ENCODE assay signal across 16 mouse cellular contexts in the genomic region with DNA sequence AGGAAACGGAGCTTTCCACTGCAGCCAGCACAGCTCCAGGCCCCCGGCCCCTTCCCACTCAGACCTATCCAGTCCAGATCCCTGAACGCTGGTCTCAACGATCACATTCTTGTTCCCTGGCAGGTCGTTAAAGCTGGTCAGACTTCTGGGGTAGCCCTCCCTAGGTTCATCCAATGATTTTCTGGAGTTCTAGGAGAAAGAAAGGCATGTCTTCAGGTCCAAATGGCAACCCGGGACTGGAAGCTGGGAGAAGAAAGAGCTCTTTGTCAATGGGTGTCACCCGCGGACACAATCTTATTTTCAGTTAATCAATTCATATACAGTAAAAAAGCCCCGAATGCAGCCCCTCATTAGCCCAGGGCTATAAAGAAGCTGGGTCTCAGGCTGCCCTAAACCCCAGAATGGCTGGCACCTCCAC.
A peak's percentile ranks its signal among the peaks of the same experiment; 100 is the strongest.
DNase-seq lines count a peak whose midpoint lies in the region; ATAC-seq and TF ChIP-seq lines count a peak whose summit lies in the region.
"Had no signal": no experiment of that assay in that cellular context is flagged by ENCODE, and none has a peak within 500 bp of the region (broad histone marks: within the 10 kb centered on the region; RNA-seq: fewer than 3 reads in every experiment).

No protein-coding gene starts in this region.

- no peaks in the 10 kb centered on the region for H3K36me3 ChIP-seq in forebrain, embryonic 14.5 days (ENCODE audit: control insufficient read depth, insufficient read depth, low read length)
- no peaks in the 10 kb centered on the region for H3K36me3 ChIP-seq in limb, embryonic 13.5 days
- H3K36me3 ChIP-seq: heart, embryonic 10.5 days; liver, embryonic 15.5 days had no signal

- no peaks in the 10 kb centered on the region for H3K9me3 ChIP-seq in forebrain, embryonic 14.5 days (replicated peaks; ENCODE audit: control insufficient read depth, low read length)
- no peaks in the 10 kb centered on the region for H3K9me3 ChIP-seq in limb, embryonic 13.5 days
- H3K9me3 ChIP-seq: heart, embryonic 10.5 days; liver, embryonic 15.5 days had no signal

- no peak overlapping the region for H3K9ac ChIP-seq in forebrain, embryonic 14.5 days (ENCODE audit: low read length)
- no peak overlapping the region for H3K9ac ChIP-seq in limb, embryonic 13.5 days
- H3K9ac ChIP-seq: liver, embryonic 15.5 days had no signal

- H3K4me1 ChIP-seq in forebrain, embryonic 14.5 days (ENCODE audit: control insufficient read depth, insufficient read depth, low read length) = no peaks in the 10 kb centered on the region
- H3K4me1 ChIP-seq in limb, embryonic 13.5 days = peaks cover 15% of the 10 kb centered on the region
- H3K4me1 ChIP-seq: heart, embryonic 10.5 days; liver, embryonic 15.5 days; megakaryocyte, embryonic 14.5 days had no signal

- intact Hi-C loops in gastrocnemius, postnatal 36 days (cut with DNase I) = no loop called here

- H3K27me3 ChIP-seq in forebrain, embryonic 14.5 days (replicated peaks; ENCODE audit: control insufficient read depth, insufficient read depth, low read length) = no peaks in the 10 kb centered on the region
- H3K27me3 ChIP-seq in limb, embryonic 13.5 days = no peaks in the 10 kb centered on the region
- H3K27me3 ChIP-seq: liver, embryonic 15.5 days; megakaryocyte, embryonic 14.5 days had no signal

- 15% methylated on average over 9 of the region's 9 CpGs for WGBS in forebrain, embryonic 14.5 days
- 25% methylated on average over 9 of the region's 9 CpGs for WGBS in limb, embryonic 13.5 days

- no peak for TF ChIP-seq CTCF in layer of hippocampus, adult 2 months (conservative IDR thresholded peaks at IDR 0.05)

- peak overlapping the region; percentile 47; the same call in 1 of the 2 replicates for H3K4me3 ChIP-seq in layer of hippocampus, adult 2 months
- H3K4me3 ChIP-seq in forebrain, embryonic 14.5 days (ENCODE audit: low read depth, low read length) = no peak overlapping the region
- H3K4me3 ChIP-seq in limb, embryonic 13.5 days = no peak overlapping the region
- H3K4me3 ChIP-seq: heart, embryonic 10.5 days; liver, embryonic 15.5 days; megakaryocyte, embryonic 14.5 days had no signal

- H3K27ac ChIP-seq in layer of hippocampus, adult 2 months = 0 out of 2 replicates have a peak overlapping the region, but pooled peaks have one; percentile 44
- H3K27ac ChIP-seq in forebrain, embryonic 14.5 days (ENCODE audit: low read depth, low read length) = no peak overlapping the region; the same call in 1 of the 2 replicates
- H3K27ac ChIP-seq in limb, embryonic 13.5 days = 0 out of 2 replicates have a peak overlapping the region, but pooled peaks have one; percentile 10
- H3K27ac ChIP-seq: heart, embryonic 10.5 days; liver, embryonic 15.5 days had no signal

- H3K4me2 ChIP-seq in forebrain, embryonic 14.5 days (ENCODE audit: low read length) = peak overlapping the region; percentile 28; the same call in 1 of the 2 replicates
- 0 out of 2 replicates have a peak overlapping the region, but pooled peaks have one; percentile 9 for H3K4me2 ChIP-seq in limb, embryonic 13.5 days (replicated peaks)
- H3K4me2 ChIP-seq: liver, embryonic 15.5 days had no signal

- ATAC-seq in forebrain, embryonic 14.5 days = peak; percentile 81
- ATAC-seq in limb, embryonic 13.5 days (ENCODE audit: low FRiP score, low read depth) = no peak
- ATAC-seq: inflammation-experienced regulatory T-cells, adult 6 months; lung, postnatal 0 days had no signal

- DNase-seq in layer of hippocampus, adult 2 months (ENCODE audit: low spot score in 2 of 2) = no peak
- no peak for DNase-seq in layer of hippocampus, adult 8-10 months (ENCODE audit: low spot score in 2 of 2)
- peak; percentile 47 for DNase-seq in forebrain, embryonic 14.5 days (ENCODE audit: low spot score)
- DNase-seq in retina, postnatal 1 day = peak; percentile 28
- no peak for DNase-seq in gastrocnemius, postnatal 36 days
- DNase-seq in heart, postnatal 4 days = no peak
- DNase-seq: cerebellum, adult 9-11 months; gastrocnemius, postnatal 14 days; heart, postnatal 10 days; thymus, adult 18-20 months had no signal

Comparison
In these comparisons a context has a peak if more than half of its experiments do, and no peak if none do; other contexts are left out.
1. DNase-seq: peak in forebrain, embryonic 14.5 days (single experiment) and retina, postnatal 1 day (single experiment); none in layer of hippocampus, adult 2 months (0 of 2), layer of hippocampus, adult 8-10 months (0 of 2), gastrocnemius, postnatal 36 days (0 of 2) and heart, postnatal 4 days (single experiment).